Mouse (Mus musculus) olfactory bulb, adult 2 months (tissue): ENCODE measurements around the gene Abat. TPM values are rescaled to one million over a fixed set of nuclear protein-coding genes. Genes with fewer than 3 reads are reported as not detected.
A peak's percentile ranks its signal among the peaks of the same experiment; 100 is the strongest.

ENCODE experiments used
- H3K27ac ChIP-seq: fragments of 200-500 bp; 2 replicates; pipeline ENCODE4 v1.5.1; 2012; ENCODE audit warnings: low read depth, low read length; ENCODE audit not compliant: insufficient read depth
- H3K4me1 ChIP-seq: fragments of 200-500 bp; 2 replicates; pipeline ENCODE4 v1.6.1; 2012; ENCODE audit warnings: low read length; ENCODE audit not compliant: control insufficient read depth, insufficient read depth
- H3K4me3 ChIP-seq: fragments of 200-500 bp; 2 replicates; pipeline ENCODE4 v1.5.1; 2012; ENCODE audit warnings: mild to moderate bottlenecking, low read depth, low read length, moderate library complexity; ENCODE audit not compliant: insufficient read depth
- CTCF ChIP-seq: fragments of 200-500 bp; IDR thresholded peaks from 2 replicates; pipeline ENCODE4 v1.5.1; 2012; ENCODE audit warnings: low read depth, mild to moderate bottlenecking, low read length, moderate library complexity; ENCODE audit not compliant: insufficient read depth
- POLR2A ChIP-seq: fragments of 200-500 bp; IDR thresholded peaks from 2 replicates; pipeline ENCODE4 v1.6.1; 2012; ENCODE audit warnings: mild to moderate bottlenecking, low read depth, low read length, moderate library complexity; ENCODE audit not compliant: insufficient read depth
- WGBS: fragments of 180-500 bp; shearing (Covaris S2); methylation state at CpG from one replicate; pipeline ENCODE4 v1.1.7; 2018; 5-methylcytosine and 5-hydroxymethylcytosine counted together
- polyA plus RNA-seq: library from polyadenylated mRNA; stranded (reverse); fragments of >200 nt; gene quantifications from 2 replicates; pipeline ENCODE4 v1.2.4, GENCODE M21; 2012; ENCODE audit warnings: low replicate concordance; ENCODE audit not compliant: missing spikeins, insufficient read depth, insufficient read length

Abat gene
- polyA plus RNA-seq, 1 experiment, result 131 TPM

DNA sequence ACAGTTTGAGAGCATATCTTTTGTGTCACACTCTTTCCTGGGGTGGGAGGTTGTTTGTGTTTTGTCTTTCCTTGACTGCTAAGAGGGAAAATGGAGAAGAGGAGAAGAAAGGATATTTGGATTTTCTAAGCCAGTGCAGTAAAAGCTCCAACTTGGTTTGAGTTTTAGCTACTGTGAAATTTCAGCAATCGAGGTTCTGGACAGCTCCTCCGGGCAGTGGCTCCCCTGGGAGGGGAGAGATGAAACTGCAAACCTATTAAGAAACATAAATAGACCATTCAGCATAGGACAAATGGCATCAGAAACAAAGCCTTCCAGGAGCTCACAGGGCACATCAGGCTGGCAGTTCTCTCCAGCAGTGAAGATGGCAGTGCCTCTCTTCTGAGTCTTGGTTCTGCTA lies 9.0 kb upstream of the Abat start:
- WGBS, result 44% methylated on average over 2 of the region's 2 CpGs
- no peak overlapping the region for H3K4me3 ChIP-seq
- H3K4me1 ChIP-seq, result no peaks in the 10 kb centered on the region
- no peak for TF ChIP-seq POLR2A
- no peak for TF ChIP-seq CTCF
- no peak overlapping the region for H3K27ac ChIP-seq

DNA sequence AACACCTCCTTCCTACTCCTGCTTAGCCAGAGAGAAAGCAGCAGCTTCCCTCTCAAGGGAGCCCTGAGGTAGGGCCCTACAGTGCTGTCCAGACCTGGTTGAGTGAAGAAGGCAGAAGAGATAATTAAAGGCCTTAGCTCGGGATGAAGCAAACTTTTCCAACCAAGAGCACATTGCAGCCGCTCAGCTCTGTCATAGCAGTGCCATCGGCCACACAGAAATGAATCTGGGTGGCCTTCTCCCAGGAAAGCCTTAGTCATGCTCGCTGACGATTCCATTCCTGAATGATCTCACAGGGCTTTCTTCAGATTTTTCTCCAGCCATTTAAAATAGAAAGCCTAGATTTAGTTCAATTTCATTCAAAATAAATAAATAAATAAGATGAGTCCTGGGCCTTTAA lies 3.3 kb upstream of the Abat start:
- peaks cover 10% of the 10 kb centered on the region for H3K4me1 ChIP-seq
- H3K4me3 ChIP-seq, result no peak overlapping the region
- WGBS, result 64% methylated on average over 5 of the region's 5 CpGs
- no peak for TF ChIP-seq CTCF
- no peak for TF ChIP-seq POLR2A
- H3K27ac ChIP-seq, result no peak overlapping the region

DNA sequence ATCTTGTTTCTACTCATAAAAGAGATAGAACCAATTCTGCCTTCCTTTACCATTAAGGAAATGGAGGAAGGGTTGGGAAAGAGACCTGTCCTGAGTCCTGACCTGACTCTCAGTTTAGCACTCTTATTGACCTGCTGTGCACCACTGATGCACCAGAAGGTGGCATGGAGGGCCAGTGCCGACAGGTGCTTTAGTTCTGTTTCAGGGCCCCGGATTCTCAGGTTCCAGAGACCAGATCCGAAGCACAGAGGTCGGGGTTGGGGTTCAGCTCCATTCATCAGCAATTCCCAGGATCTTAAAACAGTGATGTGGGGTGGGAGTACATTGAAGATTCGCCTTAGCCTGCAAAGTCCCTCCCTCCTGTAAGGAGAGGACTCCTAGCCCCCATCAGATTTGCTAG lies 399 bp upstream of the Abat start:
- Histone ChIP-seq H3K4me3 (peak overlapping the region; percentile 53), H3K4me1 (peaks cover 26% of the 10 kb centered on the region), H3K27ac (peak overlapping the region; percentile 62; the same call in 1 of the 2 replicates)
- TF ChIP-seq POLR2A (no peak), CTCF (no peak)
- under 1% methylated on average over 5 of the region's 5 CpGs for WGBS

DNA sequence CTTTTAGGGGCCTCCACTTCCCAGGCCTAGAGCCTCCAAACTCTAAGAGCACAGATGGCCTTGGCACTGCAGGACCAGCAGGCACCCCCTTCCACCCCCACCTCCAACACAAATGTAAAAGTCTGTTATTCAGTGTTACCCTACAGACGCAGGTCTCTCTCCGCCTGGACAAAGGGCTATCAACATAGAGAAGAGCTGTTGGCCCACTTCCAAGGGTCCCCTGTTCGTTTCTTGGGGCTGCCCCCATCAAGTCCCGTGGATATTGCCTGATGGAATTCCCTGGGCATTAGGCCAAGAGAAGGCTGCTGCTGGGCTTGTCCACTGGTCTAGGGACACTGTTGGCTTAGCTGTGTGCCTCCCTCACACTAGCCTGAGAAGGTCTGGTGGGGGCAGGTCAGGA lies 951 bp downstream of the Abat start:
- Histone ChIP-seq H3K27ac (peak overlapping the region; percentile 31; the same call in 1 of the 2 replicates), H3K4me3 (peak overlapping the region; percentile 79), H3K4me1 (peaks cover 30% of the 10 kb centered on the region)
- TF ChIP-seq POLR2A, result no peak
- TF ChIP-seq CTCF, result no peak
- WGBS, result 12% methylated on average over 4 of the region's 4 CpGs

DNA sequence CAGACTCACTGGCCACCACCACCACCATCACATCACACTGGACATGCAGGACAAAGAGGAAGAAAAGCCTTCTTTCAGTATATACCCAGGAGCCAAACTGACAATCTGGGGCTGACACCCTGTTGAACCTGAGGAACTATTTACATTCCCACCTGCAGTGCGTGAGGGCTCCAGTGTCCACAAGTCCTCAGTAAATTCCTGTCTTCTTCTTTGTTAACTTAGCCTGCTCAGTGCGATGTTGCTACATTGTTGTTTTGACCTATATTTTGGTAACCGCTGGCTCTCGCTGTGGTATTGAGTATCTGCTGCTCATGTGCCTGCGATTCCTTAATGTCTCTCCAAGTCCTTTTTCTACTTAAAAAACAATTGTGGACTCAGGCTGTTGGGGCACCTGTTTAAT lies 7.3 kb downstream of the Abat start:
- no peak overlapping the region for H3K27ac ChIP-seq
- no peak overlapping the region for H3K4me3 ChIP-seq
- H3K4me1 ChIP-seq, result peaks cover 40% of the 10 kb centered on the region
- 68% methylated on average over 5 of the region's 5 CpGs for WGBS
- TF ChIP-seq CTCF (no peak), POLR2A (no peak)

DNA sequence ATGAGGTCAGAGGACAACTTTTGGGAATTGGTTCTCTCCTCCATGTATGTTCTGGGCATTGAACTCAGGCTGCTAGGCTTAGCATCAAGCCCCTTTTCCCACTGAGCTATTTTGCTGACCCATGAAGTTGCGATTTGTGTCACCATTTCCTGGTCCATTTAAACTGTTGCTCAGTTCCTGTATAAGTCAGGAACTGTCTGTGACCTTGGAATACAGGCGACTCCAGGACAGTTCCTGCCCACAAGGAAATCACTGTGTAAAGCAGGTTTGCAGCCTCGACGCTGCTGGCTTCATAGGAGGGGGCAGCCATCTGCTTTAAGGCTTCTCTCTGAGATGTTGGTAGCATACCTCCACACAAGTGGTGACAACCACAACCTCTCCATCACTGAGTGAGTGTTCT lies 8.1 kb downstream of the Abat start:
- no peak overlapping the region for H3K4me3 ChIP-seq
- peaks cover 38% of the 10 kb centered on the region for H3K4me1 ChIP-seq
- TF ChIP-seq CTCF (no peak), POLR2A (no peak)
- H3K27ac ChIP-seq, result no peak overlapping the region
- 83% methylated on average over 4 of the region's 4 CpGs for WGBS

DNA sequence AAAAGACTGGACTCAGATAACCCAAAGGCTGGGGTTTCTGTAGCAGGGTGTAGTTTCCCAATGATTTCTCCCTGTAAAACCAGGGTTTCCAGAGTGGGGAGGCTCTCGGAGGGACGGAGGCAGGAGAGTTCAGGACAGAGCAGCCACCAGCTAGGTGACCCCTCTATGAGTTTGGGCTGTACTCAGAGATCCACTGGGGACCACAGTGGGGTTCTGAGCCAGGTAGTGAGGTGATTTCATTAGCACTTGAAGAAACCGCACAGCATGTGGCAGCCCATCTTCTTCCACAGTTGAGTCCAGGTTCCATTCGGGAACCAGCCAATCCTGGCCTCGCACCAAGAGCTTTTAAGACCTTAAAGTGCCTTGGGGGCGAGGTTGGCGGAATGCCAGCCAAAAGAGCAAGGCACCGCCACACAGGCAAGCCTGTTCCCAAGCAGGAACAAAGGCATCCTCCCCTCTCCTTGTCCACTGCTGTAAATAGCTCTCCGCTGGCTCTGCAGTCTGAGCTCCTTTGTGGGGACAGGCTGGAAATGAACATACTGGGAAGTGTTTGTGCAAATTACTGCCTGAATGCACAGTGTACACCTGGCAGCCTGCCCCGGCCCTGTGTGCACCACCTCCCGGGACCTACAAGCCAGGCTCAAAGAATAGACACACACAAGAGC lies 10.4 kb downstream of the Abat start:
- TF ChIP-seq CTCF (peak; percentile 30; the same call in 1 of the 2 replicates), POLR2A (no peak)
- peak overlapping the region; percentile 72 for H3K27ac ChIP-seq
- 13% methylated on average over 11 of the region's 11 CpGs for WGBS

DNA sequence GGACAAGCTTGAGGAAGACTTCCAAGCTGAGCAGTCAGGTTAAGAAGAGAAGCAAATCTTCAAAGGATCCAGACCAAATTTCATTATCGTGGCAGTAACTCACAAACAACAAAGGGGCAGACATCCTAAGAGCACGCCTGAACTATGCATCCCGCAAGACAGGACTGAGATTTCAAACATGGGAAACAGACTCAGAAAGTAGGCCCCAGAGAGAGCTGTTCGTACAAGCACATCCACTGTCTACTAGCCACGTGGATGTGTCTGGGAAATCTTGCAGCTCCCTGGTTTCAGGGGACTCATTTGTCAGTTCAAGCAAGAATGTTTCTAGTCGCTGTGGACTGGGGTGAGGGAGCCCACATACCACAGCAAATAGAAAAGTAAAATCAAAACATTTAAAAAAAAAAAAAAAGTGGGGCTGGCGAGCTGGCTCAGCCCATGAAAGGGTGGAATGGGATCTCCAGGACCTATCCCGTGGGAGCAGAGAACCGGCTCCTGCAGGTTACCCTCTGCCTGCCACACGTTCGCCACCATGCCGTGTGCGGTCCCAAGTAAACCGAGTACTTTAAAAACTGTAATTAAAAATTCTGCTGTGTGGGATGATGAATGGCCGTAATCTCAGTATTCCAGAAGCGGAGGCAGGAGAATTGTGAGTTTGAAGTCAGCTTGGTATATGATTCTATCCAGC lies 11.1 kb downstream of the Abat start:
- Histone ChIP-seq H3K4me1 (peaks cover 32% of the 10 kb centered on the region), H3K4me3 (no peak overlapping the region), H3K27ac (peak overlapping the region; percentile 72)
- WGBS, result 28% methylated on average over 16 of the region's 16 CpGs
- TF ChIP-seq POLR2A (no peak), CTCF (no peak)

More for the DNA sequence above, 10.4 kb downstream of the Abat start:
- no peak overlapping the region for H3K4me3 ChIP-seq
- H3K4me1 ChIP-seq, result peaks cover 33% of the 10 kb centered on the region

DNA sequence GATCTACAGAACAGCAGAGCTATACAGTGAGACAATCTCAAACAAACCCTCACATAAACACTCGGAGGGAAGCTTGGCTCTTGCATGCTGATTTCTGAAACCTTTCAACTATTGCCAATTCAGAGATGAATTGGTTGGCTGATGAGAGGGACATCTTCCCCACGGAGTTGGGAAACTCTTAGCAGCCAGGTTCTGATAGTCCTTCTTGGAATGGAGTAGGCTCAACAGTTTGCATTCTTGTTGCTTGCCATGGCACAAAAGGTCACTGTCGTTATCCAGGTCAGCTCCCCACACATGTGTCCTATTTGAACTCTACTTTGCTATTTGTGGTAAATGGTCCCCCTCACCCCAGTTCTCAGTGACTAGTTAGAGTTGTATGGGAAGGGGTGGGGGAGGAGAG lies 12.1 kb downstream of the Abat start:
- H3K4me1 ChIP-seq, result peaks cover 36% of the 10 kb centered on the region
- no peak overlapping the region for H3K4me3 ChIP-seq
- 44% methylated on average over 3 of the region's 3 CpGs for WGBS
- TF ChIP-seq POLR2A, result no peak
- TF ChIP-seq CTCF, result no peak
- peak overlapping the region; percentile 38; the same call in 1 of the 2 replicates for H3K27ac ChIP-seq
